Mouse (Mus musculus) adrenal gland, adult (tissue): ENCODE results near the gene Lpp.
A peak's percentile ranks its signal among the peaks of the same experiment; 100 is the strongest.

Source experiments
- DNase-seq, 2 experiments: peaks; one replicate each; pipeline ENCODE4 v3.0.0; 2022 to 2023; ENCODE audit warnings: low spot score in 1 of 2; ENCODE audit not compliant: inconsistent age in 2 of 2

Gene Lpp

GRCm38 (mm10) chr16:24655116-24655515 is 261.8 kb downstream of the Lpp start:
- no peak for DNase-seq

GRCm38 (mm10) chr16:24656026-24656425 is 262.7 kb downstream of the Lpp start:
- DNase-seq, result no peak

GRCm38 (mm10) chr16:24656752-24657151 is 263.4 kb downstream of the Lpp start:
- peak in 1 of 2 experiments; percentile 60 for DNase-seq

- DNase-seq, result no peak
These were observed 265.7 kb downstream of the Lpp start for GRCm38 (mm10) chr16:24659049-24659448.

GRCm38 (mm10) chr16:24664131-24664530 is 270.8 kb downstream of the Lpp start:
- no peak for DNase-seq

GRCm38 (mm10) chr16:24669718-24670460 is 276.6 kb downstream of the Lpp start:
- DNase-seq, result no peak

GRCm38 (mm10) chr16:24678942-24679341 is 285.6 kb downstream of the Lpp start:
- DNase-seq, result no peak

GRCm38 (mm10) chr16:24695062-24695461 is 301.8 kb downstream of the Lpp start:
- DNase-seq, result peak in 1 of 2 experiments; percentile 48

- DNase-seq, result no peak
These were observed 310.9 kb downstream of the Lpp start for GRCm38 (mm10) chr16:24704215-24704614.

- DNase-seq, result no peak
These were observed 330.3 kb downstream of the Lpp start for GRCm38 (mm10) chr16:24723641-24724040.

- DNase-seq, result no peak
These were observed 339.4 kb downstream of the Lpp start for GRCm38 (mm10) chr16:24732751-24733150.

GRCm38 (mm10) chr16:24733321-24733720 is 340.0 kb downstream of the Lpp start:
- no peak for DNase-seq

GRCm38 (mm10) chr16:24735754-24736153 is 342.4 kb downstream of the Lpp start:
- no peak for DNase-seq

GRCm38 (mm10) chr16:24737362-24738057 is 344.2 kb downstream of the Lpp start:
- DNase-seq, result no peak

GRCm38 (mm10) chr16:24740714-24741113 is 347.4 kb downstream of the Lpp start:
- DNase-seq, result no peak

GRCm38 (mm10) chr16:24749816-24750215 is 356.5 kb downstream of the Lpp start:
- peak; percentile 41 to 85 for DNase-seq

- DNase-seq, result no peak
These were observed 362.8 kb downstream of the Lpp start for GRCm38 (mm10) chr16:24756141-24756540.

- peak; percentile 86 for DNase-seq
These were observed 372.7 kb downstream of the Lpp start for GRCm38 (mm10) chr16:24766051-24766450.

- DNase-seq, result no peak
These were observed 373.3 kb downstream of the Lpp start for GRCm38 (mm10) chr16:24766596-24766995.

GRCm38 (mm10) chr16:24777053-24777452 is 383.7 kb downstream of the Lpp start:
- DNase-seq, result no peak

- DNase-seq, result no peak
These were observed 385.3 kb downstream of the Lpp start for GRCm38 (mm10) chr16:24778432-24779274.

- no peak for DNase-seq
These were observed 387.2 kb downstream of the Lpp start for GRCm38 (mm10) chr16:24780545-24780944.
